Mouse (Mus musculus) G1E (cell line): ENCODE results near the gene Nf2. TPM values are rescaled to one million over a fixed set of nuclear protein-coding genes. Genes with fewer than 3 reads are reported as not detected.
A peak's percentile ranks its signal among the peaks of the same experiment; 100 is the strongest.

Source experiments
- ATAC-seq: 2 replicates; pipeline ENCODE4 v1.8.0; 2016; ENCODE audit warnings: mild to moderate bottlenecking; ENCODE audit not compliant: insufficient number of reproducible peaks, poor library complexity, low FRiP score, severe bottlenecking; ENCODE audit errors: extremely low read depth
- DNase-seq: peaks from one replicate; pipeline ENCODE4 v3.0.0; 2012; ENCODE audit warnings: low spot score
- H3K27me3 ChIP-seq: 2 replicates; pipeline ENCODE4 v1.6.1; 2012; ENCODE audit warnings: mild to moderate bottlenecking, low read length, inconsistent platforms; ENCODE audit not compliant: insufficient read depth
- H3K36me3 ChIP-seq: replicated peaks from 2 replicates; pipeline ENCODE3; 2012; ENCODE audit warnings: mild to moderate bottlenecking, inconsistent platforms
- H3K4me1 ChIP-seq: 2 replicates; pipeline ENCODE4 v1.6.1; 2012; ENCODE audit warnings: low read depth, low read length, inconsistent platforms, mixed read lengths; ENCODE audit not compliant: insufficient read depth
- H3K4me3 ChIP-seq: 2 replicates; pipeline ENCODE4 v1.5.1; 2012; ENCODE audit warnings: low read depth, mild to moderate bottlenecking, inconsistent platforms, low read length, moderate library complexity, mixed read lengths
- H3K9me3 ChIP-seq: replicated peaks from 2 replicates; pipeline ENCODE4 v1.6.1; 2012; ENCODE audit warnings: inconsistent platforms
- CTCF ChIP-seq: IDR thresholded peaks from 2 replicates; pipeline ENCODE4 v1.5.1; 2012; ENCODE audit warnings: low read depth, low read length, inconsistent platforms, mixed read lengths
- GATA1 ChIP-seq: IDR thresholded peaks from 2 replicates; pipeline ENCODE4 v1.6.1; 2012; ENCODE audit warnings: borderline replicate concordance, low read length, inconsistent platforms, mixed read lengths
- GATA2 ChIP-seq: IDR thresholded peaks from 2 replicates; pipeline ENCODE4 v1.6.1; 2012; ENCODE audit warnings: low read depth, low read length, inconsistent platforms, borderline replicate concordance
- POLR2AphosphoS5 ChIP-seq: IDR thresholded peaks from 2 replicates; pipeline ENCODE4 v1.6.1; 2012; ENCODE audit warnings: low read depth, low read length, inconsistent platforms; ENCODE audit not compliant: insufficient replicate concordance
- TAL1 ChIP-seq: conservative IDR thresholded peaks from 2 replicates; pipeline ENCODE4 v1.6.1; 2012; ENCODE audit warnings: low read depth, low read length, inconsistent platforms, mixed read lengths
- polyA plus RNA-seq: library from polyadenylated mRNA; stranded (reverse); fragments of >175 nt; gene quantifications from 2 replicates; pipeline ENCODE4 v1.2.3, GENCODE M21; 2012
- total RNA-seq, 2 experiments: library from RNA; stranded (forward) in 1 of 2; stranded (reverse) in 1 of 2; fragments of 200-1000 nt in 1 of 2; fragments of >200 nt in 1 of 2; fragmentation: Nextera tagmentation in 1 of 2; gene quantifications; 2 replicates each; pipeline ENCODE4 v1.2.3; 2014 to 2017

Gene Nf2
- total and polyA plus RNA-seq, 3 experiments, result 43.3 to 62.2 (median 49.7) TPM

DNA sequence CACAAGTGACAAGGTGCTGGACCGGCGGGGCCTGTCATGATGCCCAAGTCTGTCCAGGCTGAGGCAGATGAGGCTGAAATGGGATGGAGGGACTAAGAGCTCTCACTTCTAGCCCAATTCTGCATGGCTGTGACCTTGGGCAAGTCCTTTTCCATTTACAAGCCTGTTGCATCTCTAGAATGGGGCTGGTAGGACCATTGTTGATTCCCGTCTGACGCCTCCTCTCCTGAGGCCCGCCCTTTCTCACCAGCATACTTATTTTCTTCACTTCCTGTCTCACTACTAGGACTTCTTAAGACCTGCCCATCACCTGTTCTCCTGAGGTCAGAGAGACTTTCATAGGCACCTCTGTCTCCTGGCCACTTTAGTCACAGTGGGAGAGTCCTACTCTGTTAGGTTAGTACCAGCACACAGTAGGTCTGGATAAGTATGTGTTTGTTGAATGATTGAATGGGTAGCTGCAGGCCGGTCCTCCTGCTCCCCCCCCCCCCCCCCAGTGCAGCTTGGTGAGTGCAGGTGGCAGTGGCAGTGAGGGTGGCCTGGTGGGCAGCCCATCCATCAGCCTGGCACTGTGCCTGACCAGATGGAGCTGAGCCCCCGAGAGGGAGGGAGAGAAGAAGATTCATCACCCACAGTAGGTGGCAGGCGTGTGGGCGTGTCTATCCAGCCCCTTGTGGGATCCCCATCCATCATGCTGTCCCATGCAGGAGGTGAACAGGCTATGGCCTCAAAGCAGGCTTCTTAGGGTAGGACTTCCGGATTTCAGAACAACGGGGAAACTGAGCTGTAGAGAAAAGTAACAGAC is 92.2 kb downstream of the Nf2 start:
- TF ChIP-seq GATA2 (no peak), CTCF (no peak), TAL1 (no peak), GATA1 (no peak), POLR2AphosphoS5 (no peak)
- peaks cover 33% of the 10 kb centered on the region; the same call in 1 of the 2 replicates for H3K27me3 ChIP-seq
- peaks cover 3% of the 10 kb centered on the region for H3K9me3 ChIP-seq
- H3K4me1 ChIP-seq, result no peaks in the 10 kb centered on the region
- ATAC-seq (no peak), DNase-seq (no peak)
- H3K4me3 ChIP-seq, result no peak overlapping the region
- H3K36me3 ChIP-seq, result no peaks in the 10 kb centered on the region

DNA sequence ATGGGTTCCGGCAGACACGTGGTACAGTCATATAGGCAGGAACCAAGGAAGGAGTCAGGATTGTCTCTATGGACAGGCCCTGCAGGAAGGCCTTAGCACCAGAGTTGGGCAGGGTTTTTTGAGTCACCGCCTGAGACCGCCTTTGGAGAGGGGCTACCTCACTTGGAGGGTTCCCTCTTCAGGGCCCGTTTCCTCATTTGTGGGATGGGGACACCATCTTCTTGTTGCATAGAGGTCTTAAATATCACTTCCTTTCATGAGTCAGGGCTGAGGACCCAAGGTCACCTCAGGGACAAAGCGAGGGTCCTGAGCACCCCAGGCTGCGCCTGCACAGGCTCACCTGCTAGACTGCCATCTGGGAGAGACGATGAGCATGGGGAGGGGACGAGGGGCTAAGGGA is 92.9 kb downstream of the Nf2 start:
- Histone ChIP-seq H3K4me3 (no peak overlapping the region), H3K27me3 (peaks cover 27% of the 10 kb centered on the region; the same call in 1 of the 2 replicates), H3K9me3 (peaks cover 3% of the 10 kb centered on the region), H3K4me1 (no peaks in the 10 kb centered on the region), H3K36me3 (no peaks in the 10 kb centered on the region)
- no peak for TF ChIP-seq GATA2
- TF ChIP-seq CTCF, result no peak
- TF ChIP-seq TAL1, result no peak
- no peak for TF ChIP-seq POLR2AphosphoS5
- TF ChIP-seq GATA1, result no peak
- ATAC-seq, result no peak
- DNase-seq, result no peak

DNA sequence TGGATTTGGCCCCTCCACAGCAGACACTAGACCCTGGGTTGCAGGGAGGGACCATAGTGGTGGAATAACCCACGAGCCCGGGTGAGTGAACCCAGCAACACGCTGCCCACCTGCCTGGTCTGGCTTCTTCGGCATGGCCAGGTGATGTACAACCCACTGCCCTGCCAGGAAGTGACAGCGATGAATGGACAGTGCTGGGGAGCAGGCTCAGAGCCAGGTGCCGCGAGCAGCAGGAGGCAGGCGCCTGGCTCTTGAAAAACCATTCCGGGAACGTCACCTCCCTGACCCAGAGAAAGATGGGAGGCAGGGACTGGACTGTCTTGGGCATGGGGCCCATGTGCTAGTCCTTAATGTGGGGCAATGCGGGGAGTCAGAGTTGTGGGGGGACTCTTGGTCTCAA is 94.5 kb downstream of the Nf2 start:
- Histone ChIP-seq H3K27me3 (peaks cover 23% of the 10 kb centered on the region; the same call in 1 of the 2 replicates), H3K4me3 (no peak overlapping the region), H3K9me3 (peaks cover 3% of the 10 kb centered on the region), H3K4me1 (no peaks in the 10 kb centered on the region), H3K36me3 (no peaks in the 10 kb centered on the region)
- ATAC-seq (no peak), DNase-seq (no peak)
- TF ChIP-seq CTCF (no peak), GATA2 (no peak), POLR2AphosphoS5 (no peak), TAL1 (no peak), GATA1 (no peak)

DNA sequence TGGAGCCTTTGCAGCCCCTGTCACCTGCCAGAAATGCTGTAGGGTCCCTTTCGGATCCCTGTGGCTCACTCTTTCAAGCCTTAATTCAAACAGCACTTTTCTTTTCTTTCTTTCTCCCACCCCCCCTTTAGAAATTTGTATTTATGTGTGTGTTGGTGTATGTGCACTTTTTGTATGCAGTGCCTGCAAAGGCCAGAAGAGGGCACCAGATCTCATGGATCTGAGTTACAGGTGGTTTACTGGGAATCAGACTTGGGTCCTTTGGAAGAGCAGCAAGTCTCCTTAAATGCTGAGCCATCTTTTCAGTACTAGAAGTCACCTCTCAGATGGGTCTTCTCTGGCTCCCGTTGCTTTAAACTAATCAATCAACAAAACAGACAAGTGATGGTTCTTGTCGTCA is 95.3 kb downstream of the Nf2 start:
- DNase-seq, result no peak
- no peak for TF ChIP-seq POLR2AphosphoS5
- no peak for TF ChIP-seq GATA1
- no peak for TF ChIP-seq TAL1
- no peak for TF ChIP-seq GATA2
- no peak; the same call in 1 of the 2 replicates for TF ChIP-seq CTCF
- ATAC-seq, result no peak
- H3K27me3 ChIP-seq, result peaks cover 29% of the 10 kb centered on the region; the same call in 1 of the 2 replicates
- H3K4me1 ChIP-seq, result no peaks in the 10 kb centered on the region
- H3K9me3 ChIP-seq, result peaks cover 3% of the 10 kb centered on the region
- no peak overlapping the region for H3K4me3 ChIP-seq
- no peaks in the 10 kb centered on the region for H3K36me3 ChIP-seq

DNA sequence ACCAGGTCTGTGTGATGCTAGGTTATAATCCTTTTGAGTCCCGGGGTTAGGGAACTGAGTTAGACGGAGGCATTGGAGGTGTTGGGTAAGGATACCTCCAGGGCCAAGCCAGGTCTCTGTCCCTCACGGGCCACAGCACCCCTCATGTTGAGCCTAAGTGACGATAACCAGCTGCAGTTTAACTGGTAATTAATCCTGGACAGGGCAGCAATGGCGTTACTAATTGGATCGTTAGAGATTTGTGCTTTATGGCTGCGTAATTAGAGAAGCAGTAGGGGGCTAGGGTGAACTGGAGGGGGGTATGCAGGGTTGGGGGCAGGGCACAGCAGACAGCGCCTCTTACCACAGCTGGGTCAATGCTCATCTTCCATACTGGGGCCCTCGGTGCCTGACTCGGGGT is 96.5 kb downstream of the Nf2 start:
- Histone ChIP-seq H3K4me1 (no peaks in the 10 kb centered on the region), H3K9me3 (peaks cover 3% of the 10 kb centered on the region), H3K36me3 (no peaks in the 10 kb centered on the region), H3K27me3 (peaks cover 31% of the 10 kb centered on the region; the same call in 1 of the 2 replicates), H3K4me3 (no peak overlapping the region)
- no peak for TF ChIP-seq TAL1
- ATAC-seq (no peak), DNase-seq (no peak)

DNA sequence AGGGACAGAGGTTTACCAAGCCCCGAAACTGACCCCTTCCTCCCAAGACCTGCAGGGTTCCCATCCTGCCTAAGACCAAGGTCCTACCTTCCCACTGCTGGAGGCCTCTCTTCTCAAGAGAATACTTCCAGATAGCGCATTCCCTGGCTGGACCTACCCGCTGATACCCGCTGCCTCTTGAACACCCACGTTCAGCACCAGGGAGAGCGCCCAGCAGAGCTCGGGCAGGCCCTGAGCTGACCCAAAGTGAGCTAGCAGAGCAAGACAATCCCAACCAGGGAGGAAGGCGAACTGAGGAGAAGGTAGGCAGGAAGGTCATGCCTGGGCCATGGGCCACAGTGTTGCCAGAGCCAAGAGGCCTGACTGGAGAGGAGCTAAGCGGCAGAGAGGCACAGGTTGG is 99.1 kb downstream of the Nf2 start:
- no peak for ATAC-seq
- Histone ChIP-seq H3K9me3 (peaks cover 20% of the 10 kb centered on the region), H3K27me3 (peaks cover 30% of the 10 kb centered on the region; the same call in 1 of the 2 replicates), H3K4me3 (no peak overlapping the region), H3K4me1 (no peaks in the 10 kb centered on the region), H3K36me3 (no peaks in the 10 kb centered on the region)
- peak; percentile 80 for DNase-seq
- TF ChIP-seq POLR2AphosphoS5 (no peak), GATA2 (no peak), GATA1 (no peak), TAL1 (no peak), CTCF (no peak)
